Mouse (Mus musculus): ENCODE measurements around the gene 4931414P19Rik.

The 4931414P19Rik gene

GRCm38 (mm10) chr14:54544703-54545102 is 61.1 kb downstream of the 4931414P19Rik start:
- DNase-seq (ENCODE audit: low read depth, low spot score) = no peak

GRCm38 (mm10) chr14:54540771-54541170 is 65.0 kb downstream of the 4931414P19Rik start:
- DNase-seq (ENCODE audit: low read depth, low spot score) = no peak

- DNase-seq (ENCODE audit: low read depth, low spot score) = peak; percentile 53
These were observed 67.2 kb downstream of the 4931414P19Rik start for GRCm38 (mm10) chr14:54538580-54538979.
